13 mouse cellular contexts compared by ENCODE assay signal in the genomic region with DNA sequence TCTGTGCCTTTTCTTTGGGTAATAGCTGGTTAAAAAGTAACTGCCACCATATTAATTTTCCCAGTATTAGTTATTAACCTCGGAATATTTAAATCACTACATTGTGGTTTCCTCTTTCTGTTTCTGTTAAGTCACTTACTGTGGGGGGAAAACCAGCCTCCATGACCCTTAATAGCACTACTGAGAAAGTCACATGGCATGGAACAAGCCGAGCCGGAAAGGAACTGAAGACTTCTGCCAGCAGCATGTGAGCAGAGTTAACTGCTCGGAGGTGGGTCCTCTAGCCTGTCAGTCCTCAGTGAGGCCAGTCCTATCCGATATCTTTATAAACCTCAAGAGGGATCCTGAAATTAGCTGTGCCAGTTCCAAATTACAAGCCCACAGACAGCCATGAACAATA.
DNase-seq lines count a peak whose midpoint lies in the region; ATAC-seq and TF ChIP-seq lines count a peak whose summit lies in the region.
"Had no signal": no experiment of that assay in that cellular context is flagged by ENCODE, and none has a peak within 500 bp of the region (broad histone marks: within the 10 kb centered on the region; RNA-seq: fewer than 3 reads in every experiment).

No protein-coding gene starts in this region.

- H3K36me3 ChIP-seq in limb, embryonic 14.5 days (ENCODE audit: control insufficient read depth, insufficient read depth, low read length) = no peaks in the 10 kb centered on the region
- H3K36me3 ChIP-seq: midbrain, embryonic 10.5 days had no signal

- H3K27me3 ChIP-seq in limb, embryonic 14.5 days (ENCODE audit: control insufficient read depth, insufficient read depth, low read length) = no peaks in the 10 kb centered on the region

- peaks cover 7% of the 10 kb centered on the region for H3K4me1 ChIP-seq in limb, embryonic 14.5 days (ENCODE audit: control insufficient read depth, insufficient read depth, low read length)
- H3K4me1 ChIP-seq: midbrain, embryonic 10.5 days had no signal

- WGBS in limb, embryonic 14.5 days = 32% methylated on average over 5 of the region's 5 CpGs

- no peak overlapping the region for H3K9ac ChIP-seq in limb, embryonic 14.5 days (ENCODE audit: low read depth, low read length, severe bottlenecking)
- H3K9ac ChIP-seq: hindbrain, embryonic 14.5 days; lung, embryonic 14.5 days had no signal

- no peaks in the 10 kb centered on the region for H3K9me3 ChIP-seq in limb, embryonic 14.5 days (ENCODE audit: control insufficient read depth, low read length)
- H3K9me3 ChIP-seq: midbrain, embryonic 10.5 days had no signal

- H3K4me2 ChIP-seq in limb, embryonic 14.5 days (replicated peaks; ENCODE audit: low read depth, low read length, severe bottlenecking) = no peak overlapping the region
- H3K4me2 ChIP-seq: hindbrain, embryonic 14.5 days; lung, embryonic 14.5 days had no signal

- TF ChIP-seq POLR2A in limb, embryonic 14.5 days (IDR thresholded peaks at IDR 0.05; ENCODE audit: borderline replicate concordance, extremely low read depth, insufficient read depth, insufficient read length) = no peak

- H3K27ac ChIP-seq in limb, embryonic 14.5 days (replicated peaks; ENCODE audit: low read depth, low read length) = no peak overlapping the region
- H3K27ac ChIP-seq: hindbrain, embryonic 14.5 days; midbrain, embryonic 10.5 days had no signal

- H3K4me3 ChIP-seq in limb, embryonic 14.5 days (replicated peaks; ENCODE audit: low read length) = no peak overlapping the region
- H3K4me3 ChIP-seq: midbrain, embryonic 10.5 days had no signal

- DNase-seq in kidney, adult 8-10 months = peak; percentile 58 to 65
- DNase-seq in kidney, adult 18-20 months = no peak
- DNase-seq in CD4-positive, CD25-positive, alpha-beta regulatory T cell, adult 2 months (ENCODE audit: low read depth, low spot score) = peak; percentile 18
- peak; percentile 23 for DNase-seq in limb, embryonic 14.5 days (ENCODE audit: low spot score)
- DNase-seq in adrenal gland, postnatal 25 days = no peak
- DNase-seq in urinary bladder, postnatal 4 days (ENCODE audit: low spot score in 2 of 2) = no peak
- DNase-seq: cerebellum, adult 18-20 months; embryo, embryonic 11 days; lung, embryonic 14.5 days had no signal

- ATAC-seq in granulocyte monocyte progenitor cell, adult 5-6 weeks (replicated peaks; ENCODE audit: poor library complexity, severe bottlenecking) = peak; percentile 65; the same call in 1 of the 2 replicates
- ATAC-seq in limb, embryonic 14.5 days (ENCODE audit: low FRiP score, low read depth) = 0 out of 2 replicates have a peak, but pooled peaks have one; percentile 53
- ATAC-seq in cerebellum, adult (ENCODE audit: insufficient number of reproducible peaks, low FRiP score, low TSS enrichment) = no peak

Comparison
In these comparisons a context has a peak if more than half of its experiments do, and no peak if none do; other contexts are left out.
1. DNase-seq: peak in kidney, adult 8-10 months (2 of 2), CD4-positive, CD25-positive, alpha-beta regulatory T cell, adult 2 months (single experiment) and limb, embryonic 14.5 days (single experiment); none in kidney, adult 18-20 months (single experiment), adrenal gland, postnatal 25 days (single experiment) and urinary bladder, postnatal 4 days (0 of 2).